Mouse (Mus musculus) kidney, adult 2 months (tissue): Measurements from ENCODE around the gene Rspo3.

ENCODE experiments used
- CTCF ChIP-seq: fragments of 200-500 bp; conservative IDR thresholded peaks from 2 replicates; pipeline ENCODE4 v1.5.1; 2011; ENCODE audit warnings: low read depth, mild to moderate bottlenecking, control low read depth, low read length, moderate library complexity, mixed read lengths; ENCODE audit not compliant: insufficient read depth, insufficient read length
- POLR2A ChIP-seq: fragments of 200-500 bp; IDR thresholded peaks from one replicate; pipeline ENCODE4 v1.6.1; 2011; ENCODE audit warnings: low read depth, low read length, control low read depth

DNA sequence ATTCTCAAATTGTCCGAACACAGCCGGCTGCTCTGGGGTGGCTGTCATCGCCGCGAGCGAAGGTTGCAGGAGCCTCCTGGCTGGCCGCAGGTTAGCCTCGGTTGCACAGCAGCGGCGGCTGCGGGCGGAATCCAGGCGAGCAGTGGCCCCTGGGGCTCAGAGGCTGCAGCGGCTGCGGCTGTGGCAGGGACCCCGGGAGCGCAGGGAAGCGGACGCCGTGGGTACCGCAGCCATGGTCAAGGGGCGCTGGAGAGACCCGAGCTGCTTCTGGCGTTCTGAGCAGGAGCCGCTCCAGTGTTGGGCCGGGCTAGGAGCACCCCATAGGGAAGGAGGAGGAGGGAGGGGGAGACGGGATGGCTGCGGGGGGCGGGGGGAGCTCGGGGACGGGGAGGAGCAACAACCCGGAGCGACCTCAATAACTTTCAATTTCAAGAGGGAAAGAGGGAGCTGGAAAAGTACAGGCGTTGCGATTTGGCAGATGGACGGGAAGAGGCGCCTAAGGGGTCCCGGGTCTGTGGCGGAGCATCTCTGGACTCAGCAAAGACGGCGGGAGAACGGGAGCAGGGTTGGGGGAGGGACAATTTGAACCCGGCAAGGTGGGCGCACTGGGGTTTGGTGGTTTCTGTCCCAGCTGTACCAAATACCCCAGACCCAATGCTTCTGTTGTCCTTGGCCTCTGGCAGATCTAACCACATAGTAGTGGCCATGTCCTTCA is at the start of gene Rspo3:
- TF ChIP-seq POLR2A (no peak), CTCF (no peak)
